Mouse (Mus musculus) gastrocnemius, adult 8-10 months (tissue): ENCODE data around the gene Wdr31. TPM values are rescaled to one million over a fixed set of nuclear protein-coding genes. Genes with fewer than 3 reads are reported as not detected.

ENCODE experiments used
- DNase-seq, 2 experiments: peaks; one replicate each; pipeline ENCODE4 v3.0.0; 2022; ENCODE audit warnings: low spot score in 2 of 2
- total RNA-seq, 4 experiments: library from RNA; stranded (reverse); gene quantifications; 2 replicates each; pipeline ENCODE4 v1.2.4; 2022

Wdr31 gene
- total RNA-seq, 4 experiments from 2014 or later = 0.13 to 0.72 (median 0.45) TPM

DNA sequence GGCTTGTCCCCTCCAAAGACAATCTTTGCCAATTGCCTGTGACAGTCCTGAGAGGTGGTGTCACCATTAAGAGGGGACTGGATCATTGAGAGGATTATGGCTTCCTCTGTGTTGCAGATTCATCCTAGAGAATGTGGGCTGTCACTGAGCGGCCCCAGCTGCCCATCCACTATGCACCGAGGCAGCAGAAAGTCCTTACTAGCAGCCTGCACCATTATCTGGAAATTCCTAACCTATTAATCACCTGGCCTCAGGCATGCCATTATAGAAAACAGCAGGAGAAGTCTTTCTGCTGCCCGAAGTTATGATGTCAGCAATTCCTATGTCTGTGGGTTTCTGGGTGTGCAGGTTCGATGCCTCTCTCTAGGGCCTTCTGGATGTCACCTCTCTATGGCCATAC, 29.7 kb downstream of the Wdr31 start:
- DNase-seq = no peak

DNA sequence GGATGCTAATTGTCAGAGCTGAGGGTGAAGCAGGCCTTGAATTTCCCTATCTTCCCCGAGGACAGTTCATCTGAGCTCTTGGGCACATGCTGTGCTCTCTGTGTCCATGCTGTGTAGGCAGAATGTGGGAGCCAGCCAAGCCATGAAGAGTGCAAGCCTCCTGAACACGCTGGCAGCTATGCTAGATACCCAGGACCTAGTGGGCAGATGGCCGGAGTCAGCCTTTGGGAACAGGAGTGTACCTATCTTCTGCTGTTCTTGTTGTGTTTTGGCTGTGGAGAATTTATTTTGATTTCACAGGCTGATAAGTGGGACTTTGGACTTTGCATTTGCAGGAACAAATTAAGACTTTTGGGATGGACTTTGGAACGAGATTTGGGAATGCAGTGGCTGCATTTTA, 30.2 kb downstream of the Wdr31 start:
- DNase-seq = no peak

DNA sequence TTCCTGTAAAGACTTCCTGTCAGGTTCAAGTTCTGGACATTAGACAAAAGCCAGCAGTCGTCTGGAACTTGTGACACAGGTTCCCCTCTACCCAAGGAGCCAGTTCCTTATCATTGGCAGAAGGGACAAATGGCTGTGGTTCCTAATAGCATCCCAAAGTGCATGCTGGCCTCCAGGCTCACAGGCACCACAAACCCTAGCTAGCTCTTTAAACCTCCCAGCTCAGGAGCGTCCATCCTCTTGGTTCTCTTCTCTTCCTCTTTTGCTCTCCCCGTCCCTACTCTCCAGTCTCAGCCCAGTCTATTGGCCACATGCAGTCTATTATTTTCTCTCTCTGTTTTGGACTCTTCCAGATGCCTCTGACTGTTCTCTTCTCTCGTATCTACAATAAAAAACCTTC, 30.9 kb downstream of the Wdr31 start:
- DNase-seq = no peak

DNA sequence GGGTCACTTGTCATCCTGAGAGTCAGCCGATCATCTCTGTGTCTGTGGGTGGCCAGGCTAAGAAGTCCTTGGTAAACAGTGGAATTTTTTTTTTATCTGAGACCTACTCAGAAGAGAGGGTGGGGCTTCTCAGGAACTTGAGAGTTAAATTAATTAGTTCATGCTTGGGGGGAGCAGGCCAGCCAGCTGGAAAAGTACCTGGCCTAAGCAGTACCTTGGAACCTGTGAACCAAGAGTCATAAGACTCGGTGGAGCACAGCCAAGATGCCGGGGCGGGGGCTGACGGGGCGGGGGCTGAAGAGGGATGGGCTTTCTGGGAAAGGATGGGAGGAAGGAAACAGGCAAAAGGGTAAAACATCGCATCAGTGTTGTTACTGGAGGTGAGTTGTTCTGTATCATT, 32.8 kb downstream of the Wdr31 start:
- DNase-seq = no peak

DNA sequence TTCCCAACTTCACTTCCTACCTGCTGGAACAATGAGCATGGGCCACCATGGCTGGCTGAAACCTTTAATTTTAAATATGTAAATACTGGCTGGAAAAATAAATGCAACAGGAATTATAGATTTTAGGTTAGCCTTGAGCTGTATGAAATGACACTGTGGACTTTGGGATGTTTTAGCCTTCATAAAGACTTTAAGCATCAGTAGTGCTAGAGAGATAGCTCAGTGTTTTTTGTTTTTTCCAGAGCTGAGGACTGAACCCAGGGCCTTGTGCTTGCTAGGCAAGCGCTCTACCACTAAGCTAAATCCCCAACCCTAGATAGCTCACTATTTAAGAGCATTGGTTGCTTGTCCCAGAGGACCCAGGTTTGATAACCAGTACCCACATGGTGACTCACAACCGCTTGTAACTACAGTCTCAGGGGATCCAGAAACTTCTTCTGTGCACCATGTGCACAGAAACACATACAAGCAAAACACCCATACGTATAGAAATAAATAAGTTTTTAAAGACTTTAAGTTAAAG, 33.4 kb downstream of the Wdr31 start:
- DNase-seq = no peak

DNA sequence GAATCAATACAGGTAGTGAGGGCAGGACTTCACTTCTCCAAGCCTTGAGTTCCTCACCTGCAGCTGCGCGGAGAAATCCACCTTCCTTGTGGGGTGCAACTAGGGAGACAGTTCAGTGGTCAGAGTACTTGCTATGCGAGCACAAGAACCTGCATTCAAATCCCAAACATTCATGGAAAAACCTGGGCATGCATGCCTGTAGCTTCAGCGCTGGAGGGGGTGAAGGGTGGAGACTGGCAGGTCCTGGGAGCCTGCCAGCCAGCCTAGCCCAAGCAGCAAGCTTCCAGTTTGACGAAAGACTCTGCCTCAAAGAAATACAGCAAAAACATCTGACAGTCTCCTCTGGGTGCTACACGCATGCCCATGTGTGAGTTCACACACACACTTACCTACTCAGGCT, 35.6 kb downstream of the Wdr31 start, which contains the start of gene Rnf183:
Rnf183 (minus strand) TSS at position 172 of the 400 bp plus-strand sequence.
- DNase-seq = no peak

DNA sequence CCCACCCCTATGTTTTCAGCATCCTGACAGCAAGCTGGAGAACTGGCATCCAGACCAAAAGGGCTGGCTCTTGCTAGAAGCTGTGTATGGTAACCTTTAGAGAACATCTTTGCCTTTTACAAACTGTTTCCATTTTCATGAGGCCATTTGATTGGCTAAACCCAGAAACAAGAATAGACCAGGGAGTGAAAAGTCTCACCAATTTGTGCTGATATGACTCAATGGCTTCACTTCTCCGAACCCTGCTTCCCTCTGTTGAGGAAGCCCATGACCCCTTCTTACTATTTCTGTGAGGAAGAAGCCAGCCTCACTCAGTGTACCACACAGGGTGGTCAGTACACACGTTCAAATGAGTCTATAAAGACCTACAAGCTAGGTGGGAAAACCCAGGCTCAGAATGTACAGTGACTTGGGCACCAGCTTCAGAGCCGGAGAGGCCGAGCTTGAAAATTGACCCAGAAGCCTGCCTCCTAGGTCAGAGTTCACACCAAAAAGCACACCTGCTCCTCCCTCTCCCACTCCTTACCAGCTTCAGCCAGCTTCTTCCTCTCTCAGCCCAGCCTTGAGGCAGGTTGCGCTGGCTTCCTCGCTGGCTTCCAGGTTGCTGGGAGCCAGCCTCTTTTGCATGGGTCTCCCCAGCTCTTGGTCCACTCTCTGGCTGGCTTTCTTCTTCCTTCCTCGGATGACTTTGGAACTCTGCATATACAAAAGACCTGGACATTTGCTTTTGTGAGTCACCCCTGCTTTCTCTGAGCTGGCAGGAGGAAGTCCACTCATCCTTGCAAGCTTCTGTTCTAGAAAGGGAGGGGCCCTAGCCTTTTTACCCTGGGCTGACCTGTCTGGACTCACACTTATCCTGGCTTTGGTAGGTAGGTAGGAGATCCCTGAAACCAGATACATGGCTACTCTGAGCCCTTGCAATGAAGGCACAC, 36.5 kb downstream of the Wdr31 start:
- no peak for DNase-seq

DNA sequence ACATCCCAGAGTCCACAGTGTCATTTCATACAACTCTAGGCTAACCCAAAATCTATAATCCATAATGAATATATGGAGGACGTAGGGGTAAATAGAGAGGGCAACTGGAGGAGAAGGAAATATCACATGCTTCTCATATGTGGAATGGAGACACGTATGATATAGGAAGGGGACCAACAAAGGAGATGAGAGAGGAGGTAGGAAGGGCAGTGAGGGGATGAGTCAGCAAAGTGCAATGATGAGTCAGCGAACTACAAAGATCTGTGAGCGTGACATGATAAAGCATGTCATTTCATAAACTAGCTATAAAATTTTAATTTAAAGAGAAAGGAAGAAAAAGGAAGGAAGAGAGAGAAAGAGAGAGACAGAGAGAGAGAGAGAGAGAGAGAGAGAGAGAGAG, 39.2 kb downstream of the Wdr31 start:
- no peak for DNase-seq

DNA sequence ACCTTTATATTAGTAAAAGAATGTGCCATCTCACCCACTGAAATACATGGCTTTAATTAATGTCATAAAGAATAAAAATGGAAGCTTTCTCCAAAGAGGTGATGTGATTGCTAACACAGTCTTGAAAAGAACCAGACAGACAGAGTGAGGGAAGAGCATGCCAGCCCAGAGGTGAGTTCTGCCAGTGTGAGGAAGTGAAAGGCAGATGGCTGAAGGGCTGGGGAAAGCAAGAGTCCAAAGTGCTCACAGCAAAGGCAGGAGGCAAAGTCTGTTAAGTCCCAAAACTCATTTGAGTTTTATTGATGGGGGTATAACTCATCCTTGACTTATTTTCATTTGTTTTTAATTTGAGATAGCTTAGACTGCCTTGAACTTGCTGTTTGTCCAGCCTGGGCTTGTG, 40.0 kb downstream of the Wdr31 start:
- DNase-seq = no peak

DNA sequence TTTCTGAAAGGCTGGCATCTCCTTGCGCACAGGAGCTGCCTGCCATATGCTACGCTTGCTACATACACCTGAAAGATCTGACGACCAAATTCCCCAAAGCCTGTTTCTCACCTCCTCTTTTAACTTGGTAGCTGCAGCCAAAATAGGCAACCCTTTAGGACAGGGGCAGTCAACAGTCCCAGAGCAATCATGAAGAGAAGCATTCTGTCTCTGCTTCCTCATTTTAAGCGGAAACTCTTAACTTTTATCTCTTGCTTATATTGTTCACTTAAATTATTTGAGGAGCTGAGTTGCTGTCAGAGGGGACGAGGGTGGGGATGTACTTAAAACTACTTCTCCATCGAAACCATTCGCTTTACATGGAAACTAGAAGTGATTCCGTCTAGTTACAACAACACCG, 41.1 kb downstream of the Wdr31 start:
- DNase-seq = no peak

DNA sequence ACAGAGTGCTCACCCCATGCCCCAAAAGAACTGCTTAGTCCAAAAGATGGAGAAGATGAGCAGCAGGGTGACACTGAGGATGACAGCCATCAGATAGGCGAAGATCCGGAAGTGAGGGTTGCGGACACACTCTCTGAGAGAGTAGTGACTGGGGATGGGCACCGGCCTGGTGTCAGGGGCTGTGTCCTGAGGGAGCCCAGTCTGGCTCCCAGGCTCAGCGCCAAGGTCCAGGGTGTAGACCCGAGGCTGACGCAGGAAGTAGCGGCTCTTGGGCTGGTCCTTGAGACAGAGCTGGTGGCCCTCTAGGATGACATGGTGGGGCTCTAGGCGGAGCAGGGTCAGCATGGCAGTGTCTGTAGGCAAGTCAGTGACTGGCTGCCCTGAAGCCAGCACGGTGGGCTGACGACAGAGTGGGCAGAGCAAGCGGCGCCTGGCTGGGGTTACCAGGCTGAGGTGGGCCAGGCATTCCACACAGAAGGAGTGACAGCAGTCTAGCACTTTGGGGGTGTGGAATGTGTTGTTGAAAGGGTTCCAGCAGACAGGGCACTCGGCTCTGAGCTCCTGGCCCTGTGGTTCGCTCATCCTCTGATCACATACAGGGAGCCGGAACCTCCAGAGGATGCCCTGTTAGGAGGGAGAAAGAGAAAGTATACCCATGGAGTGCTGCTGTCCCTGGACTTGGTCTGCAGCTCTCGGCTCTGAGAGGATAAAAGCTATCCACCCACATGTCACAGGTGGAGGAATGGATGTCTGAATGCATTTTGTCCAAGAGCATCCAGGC, 42.5 kb downstream of the Wdr31 start:
- DNase-seq = no peak

DNA sequence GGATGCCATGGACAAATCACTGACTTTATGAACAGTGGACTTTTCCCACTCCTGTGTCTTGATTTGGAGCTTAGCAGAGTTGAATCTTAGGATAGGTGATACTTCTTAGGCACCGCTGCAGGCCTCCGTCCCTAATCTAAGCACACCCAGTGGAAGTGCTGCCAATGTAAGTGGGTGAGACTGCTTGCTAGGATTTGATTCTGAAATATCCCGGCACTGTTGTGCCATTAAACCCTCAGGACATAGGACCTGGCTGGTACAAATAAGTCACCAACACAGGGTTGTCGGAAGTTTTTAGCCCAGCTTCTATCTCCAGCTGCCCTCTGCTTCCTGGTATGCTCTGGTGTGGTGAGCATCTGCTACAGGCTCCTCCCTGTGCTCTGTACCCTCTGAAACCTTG, 44.8 kb downstream of the Wdr31 start:
- DNase-seq = no peak

DNA sequence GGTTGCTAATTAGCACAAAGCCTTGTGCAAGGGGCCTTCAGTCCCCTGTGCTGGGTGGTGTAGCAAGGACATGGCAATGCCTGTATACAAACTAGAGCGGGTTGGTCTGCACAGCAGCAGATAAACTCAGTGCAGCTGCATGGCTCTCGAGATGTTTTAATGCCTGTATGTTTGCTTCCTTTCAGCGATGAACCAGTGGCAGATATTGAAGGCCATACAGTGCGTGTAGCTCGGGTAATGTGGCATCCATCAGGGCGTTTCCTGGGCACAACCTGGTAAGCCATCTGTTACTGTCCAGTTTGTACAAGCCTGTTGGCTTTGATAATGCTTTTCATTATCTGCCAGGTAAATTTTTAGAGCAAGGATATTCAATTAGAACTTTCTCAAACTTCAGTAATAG, 51.6 kb downstream of the Wdr31 start:
- no peak for DNase-seq

DNA sequence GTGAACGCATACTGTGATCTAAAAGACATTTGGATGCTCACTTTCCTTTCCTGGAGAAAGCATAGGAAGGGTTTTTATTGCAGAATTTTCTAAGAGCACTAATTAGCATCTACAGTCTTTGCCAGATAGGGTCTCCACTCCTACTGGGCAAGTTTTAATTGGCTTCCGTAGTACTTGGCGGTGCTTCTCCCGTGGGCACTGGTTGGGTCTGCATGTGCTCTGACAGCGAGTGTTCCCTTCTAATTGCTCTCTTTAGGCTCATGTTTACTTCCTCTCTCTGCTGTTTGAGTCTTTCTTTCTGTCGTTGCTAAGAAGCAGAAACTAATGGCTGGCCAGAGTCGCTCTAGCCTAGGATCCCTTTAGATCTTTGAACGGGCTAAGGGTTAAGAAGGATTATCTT, 52.2 kb downstream of the Wdr31 start:
- no peak for DNase-seq

DNA sequence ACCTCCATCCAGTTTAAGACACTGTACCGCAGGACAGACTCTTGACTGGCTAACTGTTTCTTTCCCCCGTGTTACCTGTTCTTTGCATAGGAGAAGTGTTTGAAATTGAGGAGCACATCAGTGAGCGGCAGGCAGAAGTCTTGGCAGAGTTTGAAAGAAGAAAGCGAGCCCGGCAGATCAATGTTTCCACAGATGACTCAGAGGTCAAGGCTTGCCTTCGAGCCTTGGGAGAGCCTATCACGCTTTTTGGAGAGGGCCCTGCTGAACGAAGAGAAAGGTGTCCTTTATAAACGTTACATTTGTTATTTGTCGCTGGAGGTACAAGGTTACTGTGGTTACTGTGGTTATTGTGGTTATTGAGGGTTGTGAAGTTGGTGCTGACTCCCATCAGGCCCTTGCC, 59.1 kb downstream of the Wdr31 start:
- no peak for DNase-seq

DNA sequence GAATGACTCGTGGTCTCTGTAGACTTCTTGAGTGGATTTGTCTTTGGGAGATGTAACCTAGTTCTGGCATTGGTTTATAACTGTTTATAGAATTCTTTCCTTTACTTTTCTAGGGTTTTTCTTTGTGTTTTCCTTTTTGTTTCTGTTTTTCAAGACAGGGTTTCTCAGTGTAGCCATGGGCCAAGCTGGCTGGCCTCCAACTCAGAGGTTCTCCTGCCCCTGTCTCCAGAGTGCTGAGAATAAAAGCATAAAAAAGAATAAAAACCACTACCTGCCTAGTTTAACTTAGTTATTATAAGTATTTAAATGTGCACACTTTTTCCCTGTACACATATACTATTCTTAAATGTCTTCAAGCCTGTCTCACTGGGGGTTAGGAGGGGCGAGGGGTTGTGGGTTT, 60.4 kb downstream of the Wdr31 start:
- no peak for DNase-seq

DNA sequence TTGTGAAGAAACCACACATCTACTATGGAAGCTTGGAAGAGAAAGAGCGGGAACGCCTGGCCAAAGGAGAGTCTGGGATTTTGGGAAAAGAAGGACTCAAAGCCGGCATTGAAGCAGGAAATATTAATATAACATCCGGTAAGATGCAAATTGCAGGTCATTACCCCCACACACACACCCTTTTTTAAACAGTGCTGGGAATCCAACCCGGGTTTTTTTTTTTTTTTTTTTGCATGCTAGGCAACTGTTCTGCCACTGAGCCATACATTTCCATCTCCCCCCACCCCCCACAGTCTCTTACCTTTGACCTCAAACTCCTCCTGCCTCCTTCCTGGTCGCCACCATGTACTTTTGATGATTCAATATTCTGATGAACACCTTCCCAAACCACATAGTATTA, 61.1 kb downstream of the Wdr31 start:
- DNase-seq = no peak

DNA sequence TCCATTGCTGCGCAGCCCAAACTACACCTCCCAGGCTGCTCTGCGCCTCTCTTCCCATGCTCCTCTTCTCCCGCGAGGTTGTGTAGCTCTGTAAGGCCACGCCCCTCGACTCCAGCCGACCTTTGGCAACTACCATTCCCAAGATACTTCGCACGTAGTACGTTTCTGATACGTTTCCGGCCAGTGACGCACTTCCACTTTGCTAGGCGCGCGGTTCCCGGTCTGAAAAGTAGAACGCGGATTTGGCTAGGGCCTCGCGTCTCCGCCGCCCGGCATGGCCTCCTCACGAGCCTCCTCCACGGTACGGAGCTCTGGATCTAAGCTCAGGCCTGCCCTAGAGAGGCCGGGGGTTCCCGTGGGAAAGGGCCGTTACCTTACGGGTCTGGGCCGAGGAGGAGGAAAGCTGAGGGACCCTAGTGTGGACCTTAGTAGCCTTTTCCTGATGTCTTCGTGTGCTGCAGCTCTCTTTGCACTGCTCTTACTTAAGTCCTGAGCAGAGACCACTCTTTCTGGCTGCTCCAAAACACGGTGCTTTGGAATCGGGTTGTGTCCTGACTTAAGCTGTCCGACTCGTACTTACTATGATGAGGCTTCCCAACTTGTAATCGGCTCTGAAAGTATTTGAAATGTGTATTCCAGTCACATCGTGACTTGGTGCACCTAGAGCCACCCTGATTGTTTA, 62.0 kb downstream of the Wdr31 start, which contains the start of the genes Cdc26 and Prpf4:
Cdc26 (minus strand) TSS at position 42 of the 682 bp plus-strand sequence.
Prpf4 (plus strand) TSS at position 197 of the 682 bp plus-strand sequence.
- peak; percentile 96 to 98 for DNase-seq

DNA sequence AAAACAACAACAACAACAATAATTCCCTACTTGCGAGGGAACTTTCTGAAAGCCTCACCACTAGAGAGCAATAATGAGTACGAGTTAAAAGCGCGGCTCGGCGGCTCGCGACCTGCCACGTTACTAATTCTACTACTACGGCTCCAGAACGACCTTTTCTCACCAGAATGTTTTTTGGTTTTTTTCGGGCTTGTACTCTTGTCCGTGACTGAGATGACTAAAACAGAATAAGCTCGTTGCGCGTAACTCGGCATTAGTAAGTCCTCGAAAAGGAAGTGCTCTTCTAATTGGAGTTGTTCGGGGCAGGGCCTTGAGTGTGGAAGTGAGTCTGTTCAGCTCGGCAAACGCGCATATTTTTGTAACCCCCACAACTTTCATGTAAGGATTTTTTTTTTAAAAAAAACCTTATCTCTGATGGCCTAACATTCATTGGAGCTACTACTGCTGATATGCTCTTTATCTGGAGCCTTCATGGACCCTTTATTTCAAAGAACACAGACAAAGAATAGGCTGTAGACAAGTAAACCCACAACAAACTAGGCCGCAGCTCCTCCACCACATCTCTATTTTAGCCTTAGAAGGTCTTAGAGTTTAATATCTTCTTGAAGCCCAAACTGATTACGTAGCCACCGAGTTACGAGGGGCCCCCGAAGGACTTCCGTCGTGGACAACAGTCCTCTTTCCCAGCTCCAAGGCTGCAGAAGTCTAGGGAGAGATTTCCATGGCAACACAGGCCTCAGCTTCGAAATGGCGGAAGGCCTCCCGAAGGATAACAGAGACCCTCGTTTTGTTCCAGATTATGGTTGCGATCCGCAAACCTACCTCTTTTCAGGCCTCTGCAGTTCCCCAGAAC, 62.7 kb downstream of the Wdr31 start:
- DNase-seq = no peak

DNA sequence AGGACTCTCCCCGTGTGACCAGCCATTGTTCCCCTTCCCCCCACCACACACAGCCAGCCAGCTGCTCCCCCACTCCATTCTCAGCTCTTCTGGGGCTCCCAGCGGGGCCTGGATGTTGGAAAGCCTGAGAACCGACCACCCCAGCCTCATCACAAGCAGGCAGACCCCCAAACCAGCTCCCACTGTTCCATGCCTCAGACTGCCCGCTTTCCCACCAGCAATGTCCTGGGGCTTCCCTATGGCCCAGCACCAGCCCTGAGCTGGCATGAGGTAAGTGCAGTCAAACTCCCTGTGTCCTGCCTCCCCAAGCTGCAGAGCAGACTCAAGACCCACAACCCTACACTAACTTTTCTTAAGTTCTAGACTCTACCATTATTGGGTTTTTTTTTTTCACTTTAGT, 64.6 kb downstream of the Wdr31 start:
- no peak for DNase-seq

DNA sequence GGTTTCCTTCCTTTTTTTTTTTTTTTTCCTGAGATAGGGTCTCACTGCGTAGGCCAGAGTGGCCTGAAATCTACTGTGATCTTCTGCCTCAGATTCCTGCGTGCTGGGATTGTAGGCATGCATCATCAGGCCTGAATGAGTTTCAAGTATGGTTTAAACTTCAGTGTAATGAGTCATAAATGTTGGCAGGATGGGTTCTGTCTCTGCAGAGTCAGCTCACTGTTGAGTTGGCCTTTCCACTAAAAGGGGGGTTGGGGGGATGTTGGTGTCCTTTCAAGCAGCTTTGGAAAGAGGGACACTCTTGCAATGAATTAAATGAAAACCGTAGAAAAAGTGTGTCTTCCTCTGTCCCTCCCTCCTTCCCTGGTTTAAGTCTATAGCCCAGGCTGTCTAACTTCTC, 71.7 kb downstream of the Wdr31 start:
- DNase-seq = no peak
